Mouse (Mus musculus) cerebellum, adult 9-10 months (tissue): ENCODE data around the gene Kcnh6.
A peak's percentile ranks its signal among the peaks of the same experiment; 100 is the strongest.
"Not testable (repeated sequence)": the region's sequence is repeated elsewhere in the genome, so short reads cannot be mapped to it uniquely, and the experiment has no call there.

Source experiments
- DNase-seq: peaks from one replicate; pipeline ENCODE4 v3.0.0; 2022

Kcnh6 gene

GRCm38 (mm10) chr11:106065073-106065922 lies 57.4 kb downstream of the Kcnh6 start:
- DNase-seq = no peak

DNA sequence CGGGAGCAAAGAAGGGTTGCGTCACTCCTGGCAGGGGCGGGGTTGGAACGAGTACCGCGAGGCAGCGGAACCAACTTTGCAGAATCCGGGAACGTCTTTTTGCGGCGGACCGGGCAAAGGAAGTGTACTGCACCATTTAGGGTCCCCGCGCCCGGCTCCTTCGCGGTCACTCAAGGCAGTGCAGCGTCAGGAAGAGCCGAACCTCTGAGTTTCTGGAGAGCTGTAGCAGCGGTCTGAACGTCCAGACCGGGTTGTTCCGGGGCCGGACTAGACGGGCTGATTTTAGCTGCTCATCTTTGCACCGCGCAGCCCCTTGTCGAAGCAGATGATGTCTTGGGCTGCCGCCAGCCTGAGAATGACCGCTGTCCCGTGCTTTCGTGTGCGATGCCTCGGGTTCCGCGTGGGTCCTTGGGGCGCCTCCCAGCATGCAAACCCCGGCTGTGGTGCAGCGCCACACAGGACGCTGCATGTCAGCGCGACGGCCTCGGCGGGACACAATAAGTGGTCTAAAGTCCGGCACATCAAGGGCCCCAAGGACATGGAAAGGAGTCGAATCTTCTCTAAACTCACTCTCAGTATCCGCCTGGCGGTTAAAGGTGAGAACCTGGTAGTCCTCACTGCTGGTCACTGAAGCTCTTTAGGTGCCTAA lies 58.1 kb downstream of the Kcnh6 start, which contains the start of gene Taco1:
TSS of gene Taco1 (plus strand) at position 139 of the 649 bp plus-strand sequence.
- peak; percentile 94 for DNase-seq

GRCm38 (mm10) chr11:106066616-106067015 lies 58.7 kb downstream of the Kcnh6 start:
- not testable (repeated sequence) for DNase-seq

DNA sequence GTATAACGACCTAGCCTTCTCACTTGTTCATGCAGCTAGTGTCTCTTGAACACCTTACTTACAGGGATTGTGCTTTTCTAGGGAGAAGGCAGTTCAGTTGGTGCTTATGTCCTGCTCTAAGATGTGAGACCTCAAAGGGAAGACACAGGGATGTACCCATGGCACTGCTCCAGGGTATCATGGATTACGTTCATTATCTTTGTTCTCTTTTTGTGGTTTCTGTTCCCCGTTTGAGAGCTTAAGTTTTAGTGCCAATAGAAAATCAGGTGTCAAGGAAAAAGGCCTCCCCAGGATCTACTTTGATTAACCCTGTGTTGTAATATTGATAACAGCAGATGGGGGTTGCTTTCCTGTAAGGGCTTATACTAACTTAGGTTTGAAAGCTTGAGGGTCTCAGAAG lies 65.8 kb downstream of the Kcnh6 start:
- no peak for DNase-seq

- DNase-seq = peak; percentile 71
Measured at GRCm38 (mm10) chr11:106076321-106076720, 68.4 kb downstream of the Kcnh6 start.
